Mouse (Mus musculus) CH12.LX (cell line): Measurements from ENCODE around the gene Sec11a. TPM values are rescaled to one million over a fixed set of nuclear protein-coding genes. Genes with fewer than 3 reads are reported as not detected.
"Not testable (repeated sequence)": the region's sequence is repeated elsewhere in the genome, so short reads cannot be mapped to it uniquely, and the experiment has no call there.

ENCODE experiments used
- DNase-seq: peaks from one replicate; pipeline ENCODE4 v3.0.0-alpha.2; 2013; ENCODE audit errors: extremely low read depth
- H3K27ac ChIP-seq: 2 replicates; pipeline ENCODE4 v1.5.1; 2012; ENCODE audit warnings: low read depth, mild to moderate bottlenecking, control low read depth, moderate library complexity; ENCODE audit not compliant: insufficient read depth
- H3K27me3 ChIP-seq: replicated peaks from 2 replicates; pipeline ENCODE3; 2012; ENCODE audit warnings: inconsistent platforms
- H3K36me3 ChIP-seq, 2 experiments: replicated peaks in 1 of 2; 2 replicates each; pipeline versions ENCODE3 to v1.6.1; 2012; ENCODE audit warnings: inconsistent platforms in 1 of 2, low read length in 1 of 2, mild to moderate bottlenecking in 1 of 2, mixed read lengths in 1 of 2, moderate library complexity in 1 of 2; ENCODE audit not compliant: control insufficient read depth in 1 of 2, insufficient read depth in 1 of 2
- H3K4me1 ChIP-seq, 2 experiments: 2 replicates each; pipeline ENCODE4 v1.6.1; 2012; ENCODE audit warnings: inconsistent platforms in 1 of 2, moderate library complexity in 1 of 2; ENCODE audit not compliant: insufficient read depth in 2 of 2, control insufficient read depth in 1 of 2
- H3K4me2 ChIP-seq: 2 replicates; pipeline ENCODE4 v1.6.1; 2012; ENCODE audit warnings: low read depth, mild to moderate bottlenecking, control low read depth; ENCODE audit not compliant: poor library complexity, insufficient read depth, severe bottlenecking
- H3K4me3 ChIP-seq, 3 experiments: fragments of 150-350 bp in 1 of 3; sonication (generic) in 1 of 3; replicated peaks in 1 of 3; 2 replicates each; pipeline versions ENCODE3 to v1.5.1; 2011 to 2012; ENCODE audit warnings: low read depth in 2 of 3, low read length in 2 of 3, mild to moderate bottlenecking in 2 of 3, moderate library complexity in 2 of 3, control low read depth in 1 of 3, improper control_type of control experiment in 1 of 3, inconsistent platforms in 1 of 3, mixed read lengths in 1 of 3; ENCODE audit not compliant: poor library complexity in 1 of 3
- H3K79me2 ChIP-seq: replicated peaks from 2 replicates; pipeline ENCODE4 v1.6.1; 2012; ENCODE audit warnings: mild to moderate bottlenecking, moderate library complexity; ENCODE audit not compliant: control insufficient read depth, poor library complexity, insufficient read depth, severe bottlenecking; ENCODE audit errors: extremely low read depth
- H3K9ac ChIP-seq: 2 replicates; pipeline ENCODE4 v1.6.1; 2012; ENCODE audit warnings: low read depth, mild to moderate bottlenecking, control low read depth, moderate library complexity; ENCODE audit not compliant: insufficient read depth
- H3K9me3 ChIP-seq: replicated peaks from 2 replicates; pipeline ENCODE3; 2012; ENCODE audit warnings: low read length, inconsistent platforms, mixed read lengths
- CHD1 ChIP-seq: IDR thresholded peaks from 2 replicates; pipeline ENCODE4 v1.6.1; 2012; ENCODE audit warnings: low read depth, low read length, improper control_type of control experiment, inconsistent platforms
- CTCF ChIP-seq, 2 experiments: IDR thresholded peaks in 1 of 2; conservative IDR thresholded peaks in 1 of 2; 2 replicates each; pipeline ENCODE4 v1.5.1; 2011 to 2012; ENCODE audit warnings: low read depth in 2 of 2, low read length in 2 of 2, improper control_type of control experiment in 1 of 2, inconsistent platforms in 1 of 2, mild to moderate bottlenecking in 1 of 2, moderate library complexity in 1 of 2
- E2F4 ChIP-seq: IDR thresholded peaks from 2 replicates; pipeline ENCODE4 v1.6.1; 2011; ENCODE audit warnings: low read depth, low read length, improper control_type of control experiment; ENCODE audit not compliant: insufficient replicate concordance
- ELF1 ChIP-seq: IDR thresholded peaks from 2 replicates; pipeline ENCODE4 v1.6.1; 2014; ENCODE audit warnings: low read depth, mild to moderate bottlenecking, inconsistent platforms, low read length, improper control_type of control experiment
- EP300 ChIP-seq: IDR thresholded peaks from 2 replicates; pipeline ENCODE4 v1.6.1; 2011; ENCODE audit warnings: low read length, improper control_type of control experiment
- GABPA ChIP-seq: IDR thresholded peaks from 2 replicates; pipeline ENCODE4 v1.6.1; 2012; ENCODE audit warnings: low read depth, low read length, improper control_type of control experiment, inconsistent platforms; ENCODE audit not compliant: insufficient replicate concordance
- IRF4 ChIP-seq: IDR thresholded peaks from 2 replicates; pipeline ENCODE4 v1.6.1; 2014; ENCODE audit warnings: low read depth, mild to moderate bottlenecking, inconsistent platforms, low read length, improper control_type of control experiment
- JUND ChIP-seq: conservative IDR thresholded peaks from 2 replicates; pipeline ENCODE4 v1.6.1; 2011; ENCODE audit warnings: low read depth, low read length, improper control_type of control experiment
- KAT2A ChIP-seq: IDR thresholded peaks from 2 replicates; pipeline ENCODE4 v1.6.1; 2012; ENCODE audit warnings: low read length, improper control_type of control experiment, inconsistent platforms; ENCODE audit not compliant: insufficient replicate concordance
- MAFK ChIP-seq: IDR thresholded peaks from 2 replicates; pipeline ENCODE4 v1.6.1; 2011; ENCODE audit warnings: low read length, improper control_type of control experiment; ENCODE audit not compliant: insufficient replicate concordance
- MAX ChIP-seq: IDR thresholded peaks from 2 replicates; pipeline ENCODE4 v1.6.1; 2011; ENCODE audit warnings: low read length, improper control_type of control experiment
- MXI1 ChIP-seq: IDR thresholded peaks from 2 replicates; pipeline ENCODE4 v1.6.1; 2011; ENCODE audit warnings: mild to moderate bottlenecking, low read depth, low read length, improper control_type of control experiment
- MYC ChIP-seq: IDR thresholded peaks from 2 replicates; pipeline ENCODE4 v1.6.1; 2011; ENCODE audit warnings: low read depth, mild to moderate bottlenecking, improper control_type of control experiment, low read length
- NELFE ChIP-seq: IDR thresholded peaks from 2 replicates; pipeline ENCODE4 v1.6.1; 2011; ENCODE audit warnings: low read depth, low read length, improper control_type of control experiment
- POLR2A ChIP-seq: IDR thresholded peaks from 2 replicates; pipeline ENCODE4 v1.6.1; 2011; ENCODE audit warnings: low read depth, mild to moderate bottlenecking, improper control_type of control experiment, low read length
- RAD21 ChIP-seq: IDR thresholded peaks from 2 replicates; pipeline ENCODE4 v1.6.1; 2011; ENCODE audit warnings: low read depth, mild to moderate bottlenecking, low read length, improper control_type of control experiment, moderate library complexity
- RCOR1 ChIP-seq: conservative IDR thresholded peaks from 2 replicates; pipeline ENCODE4 v1.6.1; 2012; ENCODE audit warnings: low read depth, mild to moderate bottlenecking, inconsistent platforms, low read length, improper control_type of control experiment
- SMC3 ChIP-seq: IDR thresholded peaks from 2 replicates; pipeline ENCODE4 v1.6.1; 2011; ENCODE audit warnings: low read depth, low read length, improper control_type of control experiment
- TCF12 ChIP-seq: IDR thresholded peaks from 2 replicates; pipeline ENCODE4 v1.6.1; 2014; ENCODE audit warnings: low read depth, mild to moderate bottlenecking, inconsistent platforms, low read length, improper control_type of control experiment
- USF2 ChIP-seq: conservative IDR thresholded peaks from 2 replicates; pipeline ENCODE4 v1.6.1; 2011; ENCODE audit warnings: low read depth, low read length, improper control_type of control experiment
- ZC3H11A ChIP-seq: IDR thresholded peaks from 2 replicates; pipeline ENCODE4 v1.6.1; 2012; ENCODE audit warnings: low read depth, mild to moderate bottlenecking, inconsistent platforms, low read length, improper control_type of control experiment
- ZKSCAN1 ChIP-seq: IDR thresholded peaks from 2 replicates; pipeline ENCODE4 v1.6.1; 2012; ENCODE audit warnings: low read depth, inconsistent platforms, low read length, improper control_type of control experiment, borderline replicate concordance
- dilution Hi-C: fragments of 300-500 bp; cut with MboI; formaldehyde crosslinking; loops from 2 replicates; pipeline ENCODE4 v1.14.3; 2020; ENCODE audit warnings: low sequenced_read_pairs; ENCODE audit not compliant: extremely low pct_unique_long_range_greater_than_20kb, extremely low pct_ligation_motif_present
- in situ Hi-C: fragments of 300-500 bp; cut with MboI; formaldehyde crosslinking; loops from 3 replicates; pipeline ENCODE4 v1.14.3; 2019; ENCODE audit warnings: low sequenced_read_pairs, low pct_ligation_motif_present, low pct_unique_long_range_greater_than_20kb, mixed read lengths
- polyA plus RNA-seq: library from polyadenylated mRNA; unstranded; fragments of >175 nt; gene quantifications from 2 replicates; pipeline ENCODE4 v1.2.1, GENCODE M21; 2012; ENCODE audit warnings: low read depth; ENCODE audit not compliant: insufficient read length
- total RNA-seq, 2 experiments: library from RNA; depleted of rRNA; stranded (reverse); fragments of 300-350 nt in 1 of 2; fragments of >200 nt in 1 of 2; gene quantifications; 2 replicates each; pipeline ENCODE4 v1.2.3; 2012 to 2014

The Sec11a gene
- total and polyA plus RNA-seq, 3 experiments, result 93.5 to 141 (median 126) TPM

DNA sequence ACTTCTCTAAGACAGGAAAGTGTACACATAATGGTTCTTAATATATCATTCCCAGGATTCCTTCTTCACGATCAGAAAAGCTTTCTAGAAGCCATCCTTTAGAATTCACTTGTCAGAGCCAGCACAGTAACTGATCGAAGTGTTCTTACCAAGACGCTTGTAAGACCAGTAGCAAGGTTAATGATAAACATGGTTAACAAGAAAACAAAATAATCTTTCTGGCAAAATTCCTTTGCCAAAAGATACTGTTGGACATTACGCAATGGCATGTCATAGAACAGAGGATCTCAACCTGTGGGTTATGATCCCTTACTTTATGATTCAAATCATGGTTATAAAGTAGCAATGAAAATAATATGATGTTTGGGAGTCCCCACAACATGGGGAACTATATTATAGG lies 3.9 kb upstream of the Sec11a start:
- no peak overlapping the region for H3K27ac ChIP-seq
- DNase-seq, result no peak
- H3K9ac ChIP-seq, result no peak overlapping the region
- H3K4me2 ChIP-seq, result no peak overlapping the region
- peaks cover 2% of the 10 kb centered on the region for H3K9me3 ChIP-seq
- no peak overlapping the region for H3K4me3 ChIP-seq
- H3K36me3 ChIP-seq, result no peaks in the 10 kb centered on the region
- peaks cover 6% of the 10 kb centered on the region; the same call in 1 of the 2 replicates for H3K79me2 ChIP-seq
- in situ Hi-C loops (no loop called here), dilution Hi-C loops (no loop called here)
- peaks cover 23% of the 10 kb centered on the region for H3K27me3 ChIP-seq
- TF ChIP-seq ELF1 (no peak), ZC3H11A (no peak), JUND (no peak), ZKSCAN1 (no peak), GABPA (no peak), MAX (no peak), EP300 (no peak), MXI1 (no peak), MYC (no peak), NELFE (no peak), E2F4 (no peak), RCOR1 (no peak), TCF12 (no peak)
- H3K4me1 ChIP-seq, result peaks cover 0 to 5% of the 10 kb centered on the region in 2 experiments; a peak in 1 of 4 replicates

DNA sequence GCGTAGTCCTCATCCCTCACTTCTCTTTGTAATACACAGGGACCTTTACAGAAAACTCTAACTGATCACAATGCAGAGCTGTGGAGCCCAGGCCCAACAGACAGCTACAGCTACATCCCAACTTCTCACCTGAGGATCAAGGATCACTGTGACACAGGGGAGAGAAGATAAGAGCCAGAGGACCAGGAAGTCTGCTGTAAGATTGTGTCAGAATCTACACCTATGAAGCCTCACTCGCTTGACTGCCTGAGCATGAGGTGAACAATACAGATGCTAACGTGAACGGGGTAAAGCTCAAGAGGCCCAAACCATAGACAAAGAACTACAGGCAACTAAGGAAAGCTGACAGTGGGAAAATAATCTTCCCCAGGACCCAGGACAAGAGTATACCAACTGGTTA lies 7.8 kb downstream of the Sec11a start:
- TF ChIP-seq CHD1 (no peak), USF2 (no peak), KAT2A (no peak), MAFK (no peak), RAD21 (no peak), ZKSCAN1 (no peak), IRF4 (no peak), MXI1 (no peak), E2F4 (no peak), NELFE (no peak), SMC3 (no peak), RCOR1 (no peak), POLR2A (no peak), GABPA (no peak), CTCF (conservative IDR thresholded peaks at IDR 0.05 in 1 of 2, IDR thresholded peaks at IDR 0.05 in 1 of 2; ENCODE audit: low read depth in 2 of 2, low read length in 2 of 2) (no peak), JUND (no peak)

DNA sequence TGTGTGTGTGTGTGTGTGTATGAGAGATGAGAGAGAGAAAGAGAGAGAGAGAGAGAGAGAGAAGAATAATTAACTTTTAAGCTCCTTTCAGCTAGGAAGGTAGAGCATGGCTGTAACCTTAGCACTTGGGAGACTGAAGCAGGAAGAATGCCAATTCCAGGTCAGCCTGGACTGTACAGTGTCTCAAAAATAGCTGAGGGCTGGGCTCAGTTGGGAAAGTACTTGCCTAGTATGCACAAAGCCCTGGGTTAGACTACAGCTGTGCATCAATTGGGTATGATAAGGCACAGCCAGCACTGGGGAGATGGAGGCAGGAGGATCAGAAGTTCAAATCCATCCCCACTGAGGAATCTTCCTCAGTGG lies 10.3 kb downstream of the Sec11a start:
- H3K27me3 ChIP-seq, DNase-seq, H3K4me2 ChIP-seq, dilution Hi-C loops, H3K27ac ChIP-seq, in situ Hi-C loops, H3K4me3 ChIP-seq, H3K9me3 ChIP-seq, H3K9ac ChIP-seq: not testable (repeated sequence)
- Histone ChIP-seq H3K4me1 (peaks cover 2 to 19% of the 10 kb centered on the region in 2 experiments; a peak in 2 of 4 replicates), H3K79me2 (peaks cover 32% of the 10 kb centered on the region), H3K36me3 (peaks cover 24 to 58% of the 10 kb centered on the region in 2 experiments)

More for the DNA sequence above, 7.8 kb downstream of the Sec11a start:
- in situ Hi-C loops, result no loop called here
- H3K36me3 ChIP-seq, result peaks cover 9 to 47% of the 10 kb centered on the region in 2 experiments
- no peak overlapping the region for H3K4me2 ChIP-seq
- DNase-seq, result no peak
- no peak overlapping the region for H3K9ac ChIP-seq
- H3K27ac ChIP-seq, result no peak overlapping the region
- peaks cover 7% of the 10 kb centered on the region for H3K9me3 ChIP-seq
- no peaks in the 10 kb centered on the region for H3K27me3 ChIP-seq
- H3K79me2 ChIP-seq, result peaks cover 53% of the 10 kb centered on the region
- peaks cover 2 to 20% of the 10 kb centered on the region in 2 experiments; a peak in 2 of 4 replicates for H3K4me1 ChIP-seq
- H3K4me3 ChIP-seq, result no peak overlapping the region
- dilution Hi-C loops, result no loop called here
